In genomic region chr7:50374876-50375275, GRCm38 (mm10) we compare ENCODE assay signal across 18 mouse cellular contexts.
DNase-seq lines count a peak whose midpoint lies in the region; ATAC-seq lines count a peak whose summit lies in the region.
"Had no signal": no experiment of that assay in that cellular context is flagged by ENCODE, and none has a peak within 500 bp of the region (broad histone marks: within the 10 kb centered on the region; RNA-seq: fewer than 3 reads in every experiment).

No protein-coding gene starts in this region.

- no peaks in the 10 kb centered on the region for H3K27me3 ChIP-seq in hindbrain, embryonic 16.5 days (replicated peaks; ENCODE audit: control insufficient read depth, insufficient read depth, low read length)
- H3K27me3 ChIP-seq: heart, embryonic 12.5 days; limb, embryonic 15.5 days; midbrain, embryonic 15.5 days; neural tube, embryonic 12.5 days had no signal

- H3K9ac ChIP-seq in hindbrain, embryonic 16.5 days (ENCODE audit: low read depth, low read length), result no peak overlapping the region
- H3K9ac ChIP-seq: heart, embryonic 12.5 days; limb, embryonic 15.5 days; midbrain, embryonic 15.5 days; neural tube, embryonic 12.5 days had no signal

- DNase-seq in frontal cortex, postnatal 25 days (ENCODE audit: low spot score in 2 of 2), result peak; percentile 22 to 45
- peak; percentile 35 to 54 for DNase-seq in layer of hippocampus, postnatal 10 days (ENCODE audit: low spot score in 2 of 2)
- DNase-seq in left cerebral cortex, postnatal 25 days (ENCODE audit: low spot score in 2 of 2), result peak; percentile 68 to 94
- DNase-seq in kidney, postnatal 14 days, result no peak
- DNase-seq in adrenal gland, postnatal 25 days, result no peak
- DNase-seq: cerebellum, postnatal 10 days; gastrocnemius, postnatal 25 days; kidney, postnatal 10 days; lung, adult 18-20 months; lung, postnatal 4 days; thymus, adult 2 months had no signal

- H3K9me3 ChIP-seq in hindbrain, embryonic 16.5 days (ENCODE audit: control insufficient read depth, low read length), result no peaks in the 10 kb centered on the region
- H3K9me3 ChIP-seq: embryonic facial prominence, embryonic 10.5 days; heart, embryonic 12.5 days; limb, embryonic 15.5 days; midbrain, embryonic 15.5 days; neural tube, embryonic 12.5 days had no signal

- no peak for ATAC-seq in granulocyte monocyte progenitor cell, adult 5-6 weeks (replicated peaks; ENCODE audit: poor library complexity, severe bottlenecking)
- no peak for ATAC-seq in hindbrain, embryonic 16.5 days
- ATAC-seq: midbrain, embryonic 15.5 days had no signal

- intact Hi-C loops in left cerebral cortex, postnatal 25 days (cut with DNase I), result loop anchor here (10.0 kb wide), 1 partner anchor 130 kb away; no protein-coding TSS in a partner anchor

- no peak overlapping the region for H3K4me2 ChIP-seq in hindbrain, embryonic 16.5 days (ENCODE audit: low read length)
- H3K4me2 ChIP-seq: heart, embryonic 12.5 days; limb, embryonic 15.5 days; midbrain, embryonic 15.5 days; neural tube, embryonic 12.5 days had no signal

- 80% methylated on average over 4 of the region's 4 CpGs for WGBS in hindbrain, embryonic 16.5 days

- no peak overlapping the region for H3K4me3 ChIP-seq in hindbrain, embryonic 16.5 days (ENCODE audit: low read length)
- H3K4me3 ChIP-seq: embryonic facial prominence, embryonic 10.5 days; heart, embryonic 12.5 days; limb, embryonic 15.5 days; midbrain, embryonic 15.5 days; neural tube, embryonic 12.5 days had no signal

- no peak overlapping the region for H3K27ac ChIP-seq in hindbrain, embryonic 16.5 days (ENCODE audit: low read depth, low read length)
- H3K27ac ChIP-seq: embryonic facial prominence, embryonic 10.5 days; limb, embryonic 15.5 days; midbrain, embryonic 15.5 days; neural tube, embryonic 12.5 days had no signal

- no peaks in the 10 kb centered on the region for H3K4me1 ChIP-seq in hindbrain, embryonic 16.5 days (ENCODE audit: control insufficient read depth, insufficient read depth, low read depth, low read length)
- H3K4me1 ChIP-seq: embryonic facial prominence, embryonic 10.5 days; heart, embryonic 12.5 days; limb, embryonic 15.5 days; midbrain, embryonic 15.5 days; neural tube, embryonic 12.5 days had no signal

- no peaks in the 10 kb centered on the region for H3K36me3 ChIP-seq in hindbrain, embryonic 16.5 days (ENCODE audit: control insufficient read depth, insufficient read depth, low read length)
- H3K36me3 ChIP-seq: embryonic facial prominence, embryonic 10.5 days; heart, embryonic 12.5 days; limb, embryonic 15.5 days; midbrain, embryonic 15.5 days; neural tube, embryonic 12.5 days had no signal

Comparison
In these comparisons a context has a peak if more than half of its experiments do, and no peak if none do; other contexts are left out.
1. DNase-seq: peak in frontal cortex, postnatal 25 days (2 of 2), layer of hippocampus, postnatal 10 days (2 of 2) and left cerebral cortex, postnatal 25 days (2 of 2); none in kidney, postnatal 14 days (single experiment) and adrenal gland, postnatal 25 days (single experiment).